Mouse (Mus musculus): Measurements from ENCODE around the gene Ints14.
"Not testable (repeated sequence)": the region's sequence is repeated elsewhere in the genome, so short reads cannot be mapped to it uniquely, and the experiment has no call there.

Ints14 gene

DNA sequence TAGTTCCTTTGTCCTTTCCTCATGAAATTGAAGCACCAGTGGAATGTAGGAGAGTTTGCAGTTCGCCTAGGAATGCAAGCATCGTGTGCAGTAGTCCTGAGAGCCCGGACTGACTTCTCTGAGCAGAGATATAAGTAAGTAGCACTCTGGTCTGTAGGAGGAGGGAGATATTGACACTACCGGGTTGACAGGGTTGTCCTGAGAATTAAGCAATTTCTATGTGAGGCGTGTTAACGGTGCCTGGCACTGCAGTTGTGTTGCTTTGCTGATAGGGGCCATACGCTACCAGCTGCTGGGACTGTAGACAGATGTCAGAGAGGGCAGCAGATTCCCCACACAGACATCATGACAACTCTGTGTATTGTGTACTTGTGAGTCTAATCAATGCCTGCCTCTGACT lies 7.5 kb upstream of the Ints14 start:
- DNase-seq, result no peak

GRCm38 (mm10) chr9:64956337-64956736 lies 4.4 kb upstream of the Ints14 start:
- DNase-seq, result no peak

DNA sequence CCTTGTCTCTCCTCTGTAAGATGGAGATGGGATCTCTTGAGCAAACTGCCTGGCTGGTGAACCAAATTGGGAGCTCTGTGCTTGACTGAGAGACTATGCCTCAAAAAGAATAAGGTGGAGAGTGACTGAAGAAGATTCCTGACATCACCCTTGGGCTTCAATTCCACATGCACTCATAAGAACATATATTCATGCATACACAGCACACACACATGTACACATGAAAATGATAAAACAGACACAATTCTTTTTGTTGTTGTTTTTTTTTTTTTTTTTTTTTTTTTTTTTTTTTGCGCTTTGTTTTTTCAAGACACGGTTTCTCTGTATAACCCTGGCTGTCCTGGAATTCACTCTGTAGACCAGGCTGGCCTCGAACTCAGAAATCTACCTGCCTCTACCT lies 3.4 kb upstream of the Ints14 start:
- DNase-seq, result no peak

- no peak for DNase-seq
Measured at GRCm38 (mm10) chr9:64960978-64961320, 244 bp downstream of the Ints14 start.

- peak; percentile 28 for DNase-seq
Measured at GRCm38 (mm10) chr9:64980548-64980947, 19.8 kb downstream of the Ints14 start.

- no peak for DNase-seq
Measured at GRCm38 (mm10) chr9:64981904-64982303, 21.2 kb downstream of the Ints14 start.

DNA sequence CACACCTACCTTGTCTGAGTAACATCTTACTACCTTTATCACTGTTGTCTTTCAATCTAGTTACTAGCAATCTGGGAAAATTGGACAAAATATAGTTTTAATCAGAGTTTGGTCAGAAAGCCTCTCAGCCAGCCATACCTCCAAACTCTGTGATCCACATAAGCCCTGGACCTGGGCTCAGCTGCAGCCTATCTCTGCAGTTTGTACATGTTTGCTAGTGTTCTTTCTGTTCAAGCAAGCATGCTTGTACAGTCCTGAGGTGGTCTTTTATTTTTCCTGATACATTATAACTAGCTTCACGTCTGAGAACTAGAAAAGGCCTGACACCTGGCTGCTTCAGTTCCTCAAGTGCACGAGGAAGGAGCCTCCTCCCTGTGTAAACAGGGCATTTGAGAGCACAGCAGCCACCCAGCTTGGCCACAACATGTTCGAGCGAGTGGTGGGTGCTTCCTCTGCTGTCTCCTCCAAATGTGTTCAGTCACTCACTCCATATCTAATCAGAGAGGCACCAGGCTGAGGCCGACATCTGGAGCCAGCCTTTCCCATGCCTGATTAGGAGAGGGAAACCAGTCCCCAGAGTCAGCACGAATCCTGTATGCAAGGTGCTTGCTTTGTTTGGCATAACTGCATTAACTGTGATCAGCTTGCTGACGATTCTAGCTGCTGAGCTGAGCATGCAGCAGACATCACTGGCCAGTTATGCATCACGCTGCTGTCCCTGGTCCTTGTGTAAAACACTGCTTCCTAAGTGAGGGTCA lies 24.5 kb downstream of the Ints14 start:
- DNase-seq, result no peak

DNA sequence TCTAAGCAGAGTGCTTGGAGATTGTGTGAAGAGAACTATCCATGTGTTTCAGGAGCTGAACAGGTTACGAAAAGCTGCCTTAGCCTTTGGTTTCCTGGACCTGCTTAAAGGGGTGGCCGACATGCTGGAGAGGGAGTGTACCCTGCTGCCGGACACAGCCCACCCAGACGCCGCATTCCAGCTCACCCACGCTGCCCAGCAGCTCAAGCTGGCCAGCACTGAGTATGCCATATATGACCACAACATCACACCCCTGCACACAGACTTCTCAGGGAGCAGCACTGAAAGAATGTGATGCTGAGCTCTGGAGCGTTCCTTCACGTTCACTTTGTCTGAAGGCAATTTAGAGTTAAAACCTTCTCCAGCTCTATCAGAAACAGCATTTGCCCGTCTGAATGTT lies 25.1 kb downstream of the Ints14 start:
- no peak for DNase-seq

DNA sequence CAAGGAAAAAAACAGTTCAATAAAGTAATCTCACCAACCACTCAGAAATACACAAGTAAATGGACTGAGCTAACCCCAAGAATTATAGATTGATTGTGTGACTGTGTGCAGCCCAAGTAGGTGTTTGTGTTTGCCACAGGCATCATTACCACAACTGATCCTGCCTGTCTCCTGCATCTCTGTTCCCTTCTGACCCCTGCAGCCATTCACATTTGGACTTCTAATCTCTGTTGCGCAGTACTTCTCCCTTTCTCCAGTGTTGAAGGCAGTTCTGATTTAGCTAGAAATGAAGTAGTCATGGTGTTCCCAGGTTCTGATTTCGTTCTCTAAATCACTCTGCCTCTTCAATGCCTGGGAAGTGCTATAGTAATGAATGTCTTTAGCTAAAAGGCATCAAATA lies 26.9 kb downstream of the Ints14 start:
- no peak for DNase-seq

GRCm38 (mm10) chr9:64988443-64988842 lies 27.7 kb downstream of the Ints14 start:
- no peak for DNase-seq

GRCm38 (mm10) chr9:64990291-64990690 lies 29.6 kb downstream of the Ints14 start:
- DNase-seq, result no peak

GRCm38 (mm10) chr9:64995464-64995863 lies 34.8 kb downstream of the Ints14 start:
- DNase-seq, result not testable (repeated sequence)

DNA sequence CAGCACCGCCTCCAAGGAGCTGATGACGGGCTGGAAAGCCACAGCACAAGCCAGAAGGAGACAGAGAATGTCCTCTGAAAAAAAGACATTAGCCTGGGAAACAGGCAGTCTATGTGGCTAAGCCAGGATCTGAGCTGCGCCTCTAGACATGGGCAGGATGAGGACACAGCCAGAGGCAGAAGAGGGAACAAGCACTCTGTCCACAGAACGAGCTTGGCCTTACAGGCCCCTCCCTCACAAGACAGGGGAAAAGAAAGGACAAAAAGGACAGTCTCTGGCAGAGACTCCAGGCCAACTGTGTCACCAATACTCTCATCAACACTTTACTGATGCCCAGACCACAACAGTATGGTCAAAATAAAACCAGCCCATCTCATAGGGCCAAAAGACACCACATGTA lies 40.8 kb downstream of the Ints14 start:
- no peak for DNase-seq

DNA sequence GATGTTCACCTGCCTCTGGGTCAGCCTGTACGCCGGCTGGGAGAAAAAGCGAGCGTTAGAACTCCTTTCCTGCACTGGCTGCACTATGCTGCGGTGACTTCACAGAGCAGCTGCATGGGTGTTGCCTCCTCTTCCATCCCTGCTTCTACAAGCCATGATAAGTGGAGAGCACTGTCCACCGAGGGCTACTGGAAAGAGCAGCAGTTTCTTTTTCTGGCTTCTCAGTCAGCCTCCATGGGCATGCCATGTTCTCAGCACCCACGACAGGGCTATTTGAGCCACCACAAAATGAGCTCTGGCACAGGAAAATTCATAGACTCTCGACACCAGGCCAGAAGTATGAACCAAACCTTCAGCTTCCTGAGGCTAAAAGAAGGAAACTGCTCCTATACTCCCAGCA lies 45.0 kb downstream of the Ints14 start:
- DNase-seq, result no peak

GRCm38 (mm10) chr9:65010632-65011031 lies 49.9 kb downstream of the Ints14 start:
- no peak for DNase-seq

GRCm38 (mm10) chr9:65011304-65011703 lies 50.6 kb downstream of the Ints14 start:
- no peak for DNase-seq

GRCm38 (mm10) chr9:65015461-65016222 lies 54.9 kb downstream of the Ints14 start:
- DNase-seq, result no peak

DNA sequence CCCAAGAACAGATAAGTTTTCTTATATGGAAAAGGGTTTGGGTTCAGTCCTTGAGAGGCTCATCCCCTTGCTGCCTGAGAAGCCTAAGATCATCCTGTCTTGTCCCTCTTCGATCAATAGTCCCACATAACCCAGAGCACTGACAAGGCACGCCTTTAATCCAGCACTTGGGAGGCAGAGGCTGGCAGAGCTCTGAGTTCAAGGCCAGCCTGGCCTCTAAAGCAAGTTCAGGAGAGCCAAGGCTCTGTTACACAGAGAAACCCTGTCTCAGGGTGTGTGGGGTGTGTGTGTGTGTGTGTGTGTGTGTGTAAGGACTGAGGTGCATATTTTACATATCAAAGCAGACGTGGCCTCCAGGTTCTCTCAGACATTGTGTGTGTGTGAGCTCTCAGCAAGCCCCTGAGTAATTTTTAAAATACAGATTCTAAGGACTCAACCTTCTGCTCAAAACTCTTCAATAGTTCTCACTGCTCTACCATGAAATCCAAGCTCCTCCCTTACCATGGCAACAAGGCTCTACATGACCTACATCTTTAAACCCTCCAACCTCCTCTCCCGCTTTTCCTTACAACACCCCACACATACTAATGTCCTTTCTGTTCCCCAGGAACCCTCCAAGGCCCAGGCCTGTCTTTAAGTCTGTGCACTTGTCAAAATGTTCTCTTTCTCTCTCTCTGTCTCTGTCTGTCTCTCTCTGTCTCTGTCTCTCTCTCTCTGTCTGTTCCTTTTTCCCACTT lies 55.7 kb downstream of the Ints14 start:
- no peak for DNase-seq

GRCm38 (mm10) chr9:65016978-65017827 lies 56.5 kb downstream of the Ints14 start:
- no peak for DNase-seq

DNA sequence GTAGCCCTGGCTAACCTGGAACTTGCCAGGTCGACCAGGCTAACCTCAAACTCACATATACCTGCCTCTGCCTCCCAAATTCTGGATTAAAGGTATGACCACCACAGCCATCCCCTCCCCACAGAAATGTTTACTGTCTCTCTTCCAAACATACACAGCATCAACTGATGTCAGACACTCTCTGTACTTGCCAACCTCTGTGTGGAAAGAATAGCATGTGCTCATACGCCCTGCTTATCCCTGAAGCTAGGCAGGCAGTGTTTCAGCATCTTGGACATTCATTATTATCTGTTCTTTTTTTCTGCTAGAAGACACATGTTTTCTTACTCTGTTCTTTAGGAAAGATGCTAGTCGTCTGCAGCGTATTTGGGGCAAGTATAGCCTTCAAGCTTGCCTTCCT lies 57.2 kb downstream of the Ints14 start:
- no peak for DNase-seq

GRCm38 (mm10) chr9:65018588-65019121 lies 58.0 kb downstream of the Ints14 start:
- DNase-seq, result no peak

DNA sequence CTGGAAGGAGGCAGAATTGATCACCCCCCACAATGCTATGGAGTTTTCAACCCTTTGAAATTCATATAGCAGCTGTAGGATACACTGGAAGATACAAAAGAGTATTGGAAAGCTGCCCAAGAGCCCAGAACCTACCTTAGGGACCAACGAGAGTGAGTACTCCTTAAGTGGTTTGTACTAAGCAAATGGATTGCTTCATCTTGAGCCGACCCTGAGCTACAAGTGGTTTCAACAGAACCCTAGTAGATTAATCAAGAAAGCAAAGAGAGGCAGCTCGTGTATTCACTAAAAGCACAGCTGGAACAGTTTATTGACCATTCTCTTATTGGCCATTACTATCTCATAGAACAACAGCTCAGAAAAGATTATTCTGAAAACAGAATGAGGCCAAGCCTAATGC lies 58.4 kb downstream of the Ints14 start:
- DNase-seq, result no peak

DNA sequence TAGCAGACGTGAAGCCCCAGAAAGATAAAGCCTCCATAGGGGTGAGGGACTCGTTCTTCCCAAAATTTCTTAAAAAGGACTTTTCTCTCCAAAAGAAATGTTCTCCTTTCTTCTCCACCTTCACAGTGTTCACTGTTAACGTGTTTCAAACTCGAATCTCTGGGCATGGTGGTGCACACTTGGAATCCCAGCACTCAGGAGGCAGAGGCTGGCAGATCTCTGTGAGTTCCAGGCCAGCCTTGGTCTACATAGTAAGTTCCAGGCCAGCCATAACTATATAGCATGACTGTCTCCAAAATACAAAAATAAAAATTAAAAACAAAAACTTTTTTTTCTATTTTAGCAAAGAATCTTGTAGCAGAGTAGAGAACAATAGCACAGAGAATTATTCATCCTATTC lies 59.4 kb downstream of the Ints14 start:
- DNase-seq, result no peak
